Mouse (Mus musculus): ENCODE results near the gene Syce2.
"Not testable (repeated sequence)": the region's sequence is repeated elsewhere in the genome, so short reads cannot be mapped to it uniquely, and the experiment has no call there.

Syce2 gene

GRCm38 (mm10) chr8:84871376-84872308 lies at the start of gene Syce2:
Syce2 (plus strand) TSS chr8:84872111.
- DNase-seq (ENCODE audit: low read depth), result peak; percentile 70

- DNase-seq (ENCODE audit: low read depth), result no peak
Measured at GRCm38 (mm10) chr8:84822723-84823122, 49.2 kb upstream of the Syce2 start, which contains the start of gene Dand5. Dand5 (minus strand) TSS chr8:84822823.

GRCm38 (mm10) chr8:84823653-84824052 lies 48.3 kb upstream of the Syce2 start:
- no peak for DNase-seq (ENCODE audit: low read depth)

DNA sequence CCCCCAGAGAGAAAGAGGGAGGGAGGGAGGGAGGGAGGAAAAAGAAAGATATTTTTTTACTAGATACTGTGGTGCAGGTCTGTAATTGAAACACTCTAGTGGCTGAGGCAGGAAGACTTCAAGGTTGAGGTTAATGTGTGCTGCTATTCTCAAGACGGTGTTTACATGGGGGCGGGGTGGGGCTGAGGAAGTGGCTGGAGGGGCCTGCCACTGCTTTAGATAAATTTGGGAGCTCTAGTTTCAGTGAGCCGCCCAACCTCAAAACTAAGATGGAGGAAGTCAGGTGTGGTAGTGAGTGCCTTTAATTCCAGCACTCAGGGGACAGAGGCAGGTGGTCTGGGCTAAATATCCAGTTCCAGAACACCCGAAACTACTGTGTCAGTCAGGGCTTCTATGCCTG lies 46.3 kb upstream of the Syce2 start:
- no peak for DNase-seq (ENCODE audit: low read depth)

- DNase-seq (ENCODE audit: low read depth), result not testable (repeated sequence)
Measured at GRCm38 (mm10) chr8:84826518-84826917, 45.4 kb upstream of the Syce2 start.

GRCm38 (mm10) chr8:84831490-84831889 lies 40.4 kb upstream of the Syce2 start, which contains the start of gene Gadd45gip1:
Gadd45gip1 (plus strand) TSS chr8:84831522.
- no peak for DNase-seq (ENCODE audit: low read depth)

GRCm38 (mm10) chr8:84832034-84832717 lies 39.7 kb upstream of the Syce2 start:
- DNase-seq (ENCODE audit: low read depth), result no peak

DNA sequence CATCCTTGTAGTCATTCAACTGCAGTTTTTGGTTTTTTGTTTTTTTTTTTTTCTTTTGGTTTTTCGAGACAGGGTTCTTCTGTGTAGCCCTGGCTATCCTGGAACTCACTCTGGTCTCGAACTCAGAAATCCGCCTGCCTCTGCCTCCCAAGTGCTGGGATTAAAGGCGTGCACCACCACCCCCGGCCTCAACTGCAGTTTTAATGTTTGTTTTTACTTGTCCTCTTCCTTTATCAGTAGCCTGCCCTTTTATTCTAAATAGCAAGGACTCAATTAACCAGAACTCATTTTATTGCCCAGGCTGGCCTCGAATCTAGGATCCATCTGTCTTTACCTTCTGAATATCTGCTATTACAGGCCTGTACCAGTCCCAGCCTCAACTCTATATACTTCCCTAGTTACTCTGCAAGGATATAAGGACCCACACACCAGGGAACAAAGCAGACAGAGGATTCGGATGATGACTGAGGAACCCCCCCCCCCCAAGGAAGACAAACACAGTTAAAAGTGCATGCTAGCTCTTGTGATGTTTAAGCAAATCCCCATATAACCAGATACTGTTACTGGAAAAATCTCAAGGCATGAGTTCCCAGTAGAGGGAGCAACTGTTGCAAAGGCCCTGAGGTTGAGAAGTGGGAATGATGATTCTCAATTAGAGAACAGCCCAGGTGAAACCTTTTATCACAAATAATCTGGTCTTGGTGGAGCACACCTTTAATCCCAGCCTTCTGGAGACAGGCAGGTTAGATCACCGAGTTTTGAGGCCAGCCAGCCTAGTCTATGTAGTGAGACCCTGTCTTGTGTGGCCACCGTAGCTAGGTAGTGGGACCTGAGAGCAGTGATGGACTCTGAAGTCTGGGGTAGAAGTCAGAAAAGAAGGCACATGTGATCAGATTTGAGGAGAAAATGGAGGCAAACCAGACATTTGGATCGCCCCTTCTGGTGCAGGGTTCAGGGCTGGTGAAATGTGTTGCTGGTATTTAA lies 38.9 kb upstream of the Syce2 start:
- DNase-seq (ENCODE audit: low read depth), result no peak

DNA sequence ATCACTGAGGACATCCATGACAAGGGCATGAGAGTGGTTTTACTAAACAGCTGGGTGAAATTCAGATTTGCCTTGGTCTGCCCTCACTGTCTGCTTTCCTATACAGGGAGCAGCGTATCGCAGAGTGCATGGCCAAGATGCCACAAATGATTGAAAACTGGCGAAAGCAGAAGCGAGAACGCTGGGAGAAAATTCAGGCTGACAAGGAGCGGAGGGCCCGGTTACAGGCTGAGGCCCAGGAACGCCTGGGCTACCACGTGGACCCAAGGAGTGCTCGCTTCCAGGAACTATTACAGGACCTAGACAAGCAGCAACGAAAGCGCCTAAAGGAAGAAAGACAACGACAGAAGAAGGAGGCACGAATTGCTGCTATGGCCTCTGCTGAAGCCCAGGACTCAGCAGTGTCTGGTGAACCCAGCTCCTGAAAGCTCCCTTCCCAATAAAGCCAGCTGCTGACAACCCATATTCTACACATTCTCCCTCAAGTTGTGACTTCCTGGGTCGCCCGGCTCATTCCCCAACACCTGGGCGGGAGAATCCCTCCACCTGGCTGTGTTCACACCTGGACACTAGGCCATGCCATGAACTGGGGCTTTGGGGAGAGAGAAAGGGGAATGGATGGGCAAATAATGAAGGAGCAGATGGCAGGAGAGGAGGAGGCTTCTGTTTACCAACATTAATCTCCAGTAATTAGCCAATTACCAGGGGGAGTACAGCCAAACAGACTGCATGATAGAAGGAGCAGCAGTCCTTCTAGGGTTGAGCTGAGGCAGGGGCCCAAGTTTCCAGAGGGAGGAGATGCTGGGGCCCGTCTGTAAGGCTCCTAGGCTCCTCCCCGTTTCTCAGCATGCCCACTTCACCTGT lies 37.7 kb upstream of the Syce2 start:
- no peak for DNase-seq (ENCODE audit: low read depth)

- no peak for DNase-seq (ENCODE audit: low read depth)
Measured at GRCm38 (mm10) chr8:84834866-84835855, 36.8 kb upstream of the Syce2 start.

DNA sequence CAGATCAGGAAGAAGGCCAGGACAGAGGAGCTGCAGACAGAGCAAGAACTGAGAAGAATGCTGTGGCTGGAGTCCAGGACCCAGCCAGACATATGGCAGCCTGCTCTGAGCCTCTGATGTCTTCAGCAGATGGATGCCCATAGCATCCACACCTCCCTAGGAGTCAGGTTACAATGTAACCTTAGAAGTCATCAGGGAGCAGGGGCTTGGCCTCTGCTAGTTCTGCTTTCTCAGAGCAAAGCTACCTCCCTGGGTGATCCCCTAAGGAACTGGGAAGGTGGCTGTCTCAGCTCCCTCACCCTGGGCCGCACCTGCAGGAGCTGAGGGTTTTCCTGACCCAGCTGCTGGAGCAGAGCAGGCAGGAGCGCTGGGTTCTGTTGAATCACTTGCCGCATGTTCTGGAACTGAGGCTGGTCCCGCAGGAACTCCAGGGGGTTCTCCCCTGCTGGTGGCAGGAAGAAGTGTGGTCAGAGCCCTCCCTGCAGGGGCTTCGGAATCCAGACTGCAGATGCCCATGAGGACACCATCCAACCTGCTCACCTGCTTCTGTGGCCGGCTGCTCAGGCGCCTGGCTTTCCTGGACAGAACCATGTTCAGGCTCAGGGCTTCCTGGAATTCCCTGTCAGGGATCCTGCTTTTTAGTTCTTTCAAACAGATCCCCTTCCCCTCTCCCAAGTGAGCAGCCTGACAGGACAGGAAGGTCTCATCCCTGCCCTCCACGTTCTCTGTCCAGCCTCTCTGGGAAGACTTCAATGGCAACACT lies 34.6 kb upstream of the Syce2 start:
- DNase-seq (ENCODE audit: low read depth), result no peak

GRCm38 (mm10) chr8:84837912-84838470 lies 33.9 kb upstream of the Syce2 start:
- DNase-seq (ENCODE audit: low read depth), result no peak

- DNase-seq (ENCODE audit: low read depth), result no peak
Measured at GRCm38 (mm10) chr8:84838513-84838912, 33.4 kb upstream of the Syce2 start.

- DNase-seq (ENCODE audit: low read depth), result no peak
Measured at GRCm38 (mm10) chr8:84839411-84839810, 32.5 kb upstream of the Syce2 start.

- DNase-seq (ENCODE audit: low read depth), result no peak
Measured at GRCm38 (mm10) chr8:84839875-84840247, 32.0 kb upstream of the Syce2 start.

DNA sequence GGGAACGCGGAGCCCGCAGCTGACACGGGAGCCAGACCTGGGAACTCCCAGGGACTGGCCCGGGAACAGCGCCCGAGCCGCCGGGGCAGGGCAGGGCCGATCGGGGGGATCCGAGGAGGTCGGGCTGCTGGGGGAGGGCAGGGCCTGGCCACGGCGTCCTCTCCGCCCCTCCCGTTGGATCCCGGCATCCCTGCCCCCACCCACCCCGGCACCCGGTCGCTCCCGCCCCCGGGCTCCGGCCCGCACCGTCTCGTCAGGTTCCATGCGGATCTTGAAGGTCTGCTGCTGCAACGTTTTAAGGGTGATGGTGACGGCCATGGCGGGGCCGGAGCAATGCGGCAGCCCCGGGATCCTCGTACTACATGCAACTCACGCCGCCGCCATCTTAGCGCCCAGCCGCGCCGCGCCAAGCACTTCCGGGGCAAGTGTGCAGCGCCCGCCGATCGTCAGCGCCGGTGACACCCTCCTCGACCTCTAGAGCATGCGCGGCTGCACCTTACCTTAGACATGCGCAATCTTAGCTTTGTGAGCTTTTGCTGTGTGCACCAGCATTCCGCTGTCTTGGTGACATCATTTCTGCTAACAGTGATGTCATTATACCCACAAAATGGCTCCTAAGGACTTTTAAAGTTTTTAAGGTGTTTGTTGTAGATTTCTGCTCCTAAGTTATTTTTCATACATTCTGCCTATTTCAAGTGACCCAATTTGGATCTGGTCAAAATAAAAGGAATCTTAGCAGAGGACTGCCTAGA lies 31.5 kb upstream of the Syce2 start, which contains the start of gene Rad23a:
Gene Rad23a, minus strand, starts transcription at position 418 of the 752 bp plus-strand sequence.
- DNase-seq (ENCODE audit: low read depth), result peak; percentile 96

GRCm38 (mm10) chr8:84841514-84841913 lies 30.4 kb upstream of the Syce2 start:
- DNase-seq (ENCODE audit: low read depth), result no peak

Measured in c-Kit-positive CD71-negative TER-119-negative erythroid progenitor cells, embryonic 14.5 days (primary cell).